Mouse (Mus musculus) gastrocnemius, postnatal 36 days (tissue): Measurements from ENCODE around the gene Nav2. TPM values are rescaled to one million over a fixed set of nuclear protein-coding genes. Genes with fewer than 3 reads are reported as not detected.

Experiments used
- DNase-seq, 2 experiments: peaks; one replicate each; pipeline ENCODE4 v3.0.0; 2022
- intact Hi-C: fragments of 180-260 bp; cut with DNase I; formaldehyde crosslinking; loops from one replicate; pipeline ENCODE4 v1.15.1; 2025
- total RNA-seq, 2 experiments: library from RNA; stranded (reverse); gene quantifications; 2 replicates each; pipeline ENCODE4 v1.2.3; 2021

Gene Nav2
- total RNA-seq, 2 experiments from 2014 or later = 21.8 to 23.9 TPM

DNA sequence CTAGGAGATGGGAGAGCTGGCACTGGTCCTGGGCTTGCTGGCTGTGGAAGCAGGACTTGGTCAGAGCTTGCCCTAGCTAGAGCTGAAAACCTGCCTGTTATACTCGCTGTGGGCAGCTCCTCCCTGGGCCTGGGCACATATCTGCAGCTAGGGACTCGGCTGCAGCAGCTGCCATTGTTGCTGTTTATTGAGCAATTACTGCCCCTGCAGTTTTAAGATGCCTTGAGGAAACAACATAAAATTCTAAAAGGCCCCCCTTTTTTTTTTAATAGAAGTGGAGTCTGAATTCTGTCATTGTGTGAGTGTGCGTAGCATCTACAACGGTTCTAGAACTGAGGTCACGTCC is 24.3 kb upstream of the Nav2 start:
- DNase-seq = no peak
- intact Hi-C loops = loop anchor here (10.0 kb wide), 1 partner anchor 381 kb away; no protein-coding TSS in a partner anchor

DNA sequence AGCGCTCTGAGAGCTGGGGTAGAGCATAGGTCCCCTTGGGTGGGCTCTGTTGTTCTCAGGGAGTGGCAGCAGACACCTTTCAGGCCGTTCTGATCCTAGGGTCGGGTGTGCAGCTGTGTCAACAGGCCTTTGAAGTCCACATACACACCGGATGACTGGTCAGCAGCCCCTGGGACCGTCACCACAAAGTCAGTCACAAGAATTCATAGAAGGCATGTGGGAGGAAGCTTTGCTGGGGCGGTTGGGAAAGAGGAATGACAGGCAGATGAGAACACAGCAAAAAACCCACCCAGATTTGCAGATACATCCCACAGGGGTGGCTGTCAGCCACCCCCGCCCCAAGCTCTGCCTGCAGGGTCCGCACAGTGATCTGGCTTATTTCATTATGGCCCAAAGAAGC is 20.5 kb upstream of the Nav2 start:
- DNase-seq = no peak
- intact Hi-C loops = loop anchor here (10.0 kb wide), 1 partner anchor 377 kb away; no protein-coding TSS in a partner anchor

DNA sequence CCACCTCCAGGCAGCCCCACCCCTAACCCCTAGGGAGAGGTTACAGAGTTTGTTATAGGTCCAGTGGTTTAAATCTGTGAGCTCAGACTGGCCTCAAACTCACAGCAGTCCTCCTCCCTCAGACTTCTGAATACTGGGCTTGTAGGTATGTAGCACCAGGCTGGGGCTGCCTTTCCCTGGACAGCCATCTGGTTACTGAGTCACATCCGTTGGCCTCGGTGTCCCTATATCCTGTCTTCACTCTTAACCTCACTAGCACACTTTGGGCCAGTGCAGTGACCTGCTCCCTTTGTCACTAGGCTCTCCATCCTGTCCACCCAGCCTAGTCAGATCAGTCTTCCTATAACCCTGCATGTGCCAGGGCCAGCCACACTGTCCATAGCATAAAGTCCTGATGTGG is 19.8 kb upstream of the Nav2 start:
- intact Hi-C loops = loop anchor here (10.0 kb wide), 1 partner anchor 376 kb away; no protein-coding TSS in a partner anchor
- no peak for DNase-seq

DNA sequence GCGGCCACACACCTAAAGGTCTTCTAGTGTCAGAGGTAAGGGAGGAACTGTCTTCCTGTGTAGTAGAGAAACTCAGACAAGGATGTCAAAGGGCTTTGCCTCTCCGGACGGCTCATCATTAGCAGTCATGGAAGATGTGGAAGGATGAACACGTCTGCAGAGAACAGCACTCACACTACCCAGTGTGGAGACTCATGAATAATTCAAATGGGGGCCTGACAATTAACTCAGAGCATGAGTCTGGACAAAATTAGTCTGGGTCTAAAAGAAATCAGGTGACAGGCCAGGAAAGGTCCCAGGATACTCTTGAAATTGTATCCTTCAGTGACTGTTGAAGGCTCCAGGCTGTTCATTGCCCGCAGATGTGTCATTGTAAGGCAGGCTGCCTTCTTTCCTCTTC is 17.5 kb upstream of the Nav2 start:
- intact Hi-C loops = loop anchor here (10.0 kb wide), 1 partner anchor 534 kb away; no protein-coding TSS in a partner anchor
- DNase-seq = no peak

DNA sequence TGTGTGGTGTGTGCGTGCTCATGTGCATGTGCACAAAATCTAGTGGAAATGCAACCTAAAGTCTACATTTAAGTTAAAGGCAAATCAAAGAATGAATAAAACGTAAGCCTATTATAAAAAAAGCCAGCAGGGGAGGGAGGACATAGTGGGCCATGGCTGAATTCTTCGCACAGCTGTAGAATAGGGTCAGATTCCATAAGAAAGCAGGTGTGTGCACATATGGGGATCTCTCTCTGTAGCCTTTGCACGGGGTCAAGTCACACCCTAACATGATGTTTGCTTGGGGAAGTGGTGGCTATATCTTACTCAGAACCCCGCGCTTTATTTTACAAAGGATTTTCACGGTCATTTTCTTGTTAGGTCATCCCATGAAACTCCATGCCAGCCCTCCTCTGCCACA is 15.4 kb upstream of the Nav2 start:
- DNase-seq = no peak
- intact Hi-C loops = loop anchor here (10.0 kb wide), 1 partner anchor 532 kb away; no protein-coding TSS in a partner anchor

DNA sequence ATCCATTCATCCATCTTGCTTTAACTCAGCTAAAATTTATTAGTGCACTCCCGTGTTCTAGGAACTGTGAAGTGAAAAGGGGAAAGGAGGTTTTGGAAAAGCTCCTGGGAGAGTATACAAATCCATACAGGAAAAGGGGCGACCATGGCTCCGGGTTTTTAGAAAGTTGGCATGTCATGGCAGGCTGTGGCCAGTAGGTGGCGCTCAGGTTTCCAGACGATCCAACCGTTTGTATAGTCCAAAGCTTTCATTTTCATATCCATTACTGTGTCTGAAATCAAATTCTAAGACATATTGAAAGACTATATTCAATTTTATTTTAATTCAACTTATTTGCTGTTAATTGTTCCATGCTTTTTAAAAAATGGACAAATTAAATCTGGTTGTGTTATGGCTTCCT is 14.4 kb upstream of the Nav2 start:
- DNase-seq = peak; percentile 29 to 42
- intact Hi-C loops = loop anchor here (2.0 to 10.0 kb wide), 2 partner anchors 227 to 531 kb away; no protein-coding TSS in a partner anchor

DNA sequence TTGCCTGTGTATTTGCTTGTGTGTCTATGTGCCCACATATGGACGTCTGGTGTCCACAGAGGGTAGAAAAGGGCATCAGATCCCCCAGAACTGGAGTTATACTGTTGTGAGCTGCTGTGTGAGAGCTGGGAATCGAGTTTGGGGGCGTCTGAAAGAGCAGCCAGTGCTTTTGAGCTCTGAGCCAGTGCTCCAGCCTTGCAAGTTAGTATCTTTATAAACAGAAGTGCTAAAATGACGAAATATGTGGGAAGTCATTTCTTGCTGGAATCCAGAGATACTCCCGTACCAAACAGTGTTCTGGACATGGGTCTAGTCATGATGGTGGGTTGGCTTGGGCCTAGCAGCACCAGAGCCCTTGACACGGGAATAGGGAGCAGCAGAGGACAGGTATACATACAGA is 13.8 kb upstream of the Nav2 start:
- intact Hi-C loops = loop anchor here (2.0 to 10.0 kb wide), 2 partner anchors 226 to 530 kb away; no protein-coding TSS in a partner anchor
- DNase-seq = no peak

DNA sequence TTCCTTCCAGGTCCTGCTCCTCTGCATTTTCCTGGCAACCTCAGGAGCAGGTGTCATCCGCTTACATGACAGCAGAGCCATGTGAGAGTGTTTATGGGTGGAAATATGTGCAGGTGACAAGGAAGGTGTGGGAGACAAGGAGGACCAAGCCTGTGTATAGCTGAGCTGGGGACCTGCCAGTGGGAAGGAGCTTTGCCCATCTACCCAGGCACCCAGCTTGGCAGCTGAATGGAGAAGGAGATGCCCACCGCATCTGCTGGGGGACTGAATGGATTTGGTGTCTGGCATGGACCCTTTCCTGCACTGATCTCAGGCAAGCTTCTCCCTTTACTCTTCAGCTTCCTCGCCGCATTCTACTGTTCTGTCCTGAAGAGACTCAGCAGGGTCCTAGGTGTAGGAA is 13.0 kb upstream of the Nav2 start:
- intact Hi-C loops = loop anchor here (2.0 to 10.0 kb wide), 2 partner anchors 225 to 529 kb away; no protein-coding TSS in a partner anchor
- DNase-seq = no peak

DNA sequence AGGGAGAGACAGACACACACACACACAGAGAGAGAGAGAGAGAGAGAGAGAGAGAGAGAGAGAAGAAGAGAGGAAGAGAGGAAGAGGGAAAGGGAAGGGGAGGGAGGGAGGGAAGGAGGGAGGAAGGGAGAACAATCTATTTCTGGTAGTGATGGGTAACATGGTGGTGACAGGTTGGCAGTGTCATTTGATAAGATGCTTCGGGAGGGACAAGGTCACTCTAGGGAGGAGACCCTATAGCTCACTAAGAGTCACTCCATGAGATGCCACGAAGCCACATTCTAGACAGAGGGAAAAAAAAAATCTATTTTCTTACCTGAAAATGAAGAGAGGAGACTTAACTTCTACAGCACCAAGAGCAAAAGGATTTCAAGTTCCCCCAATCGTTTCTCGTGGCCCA is 12.5 kb upstream of the Nav2 start:
- intact Hi-C loops = loop anchor here (10.0 kb wide), 1 partner anchor 529 kb away; no protein-coding TSS in a partner anchor

DNA sequence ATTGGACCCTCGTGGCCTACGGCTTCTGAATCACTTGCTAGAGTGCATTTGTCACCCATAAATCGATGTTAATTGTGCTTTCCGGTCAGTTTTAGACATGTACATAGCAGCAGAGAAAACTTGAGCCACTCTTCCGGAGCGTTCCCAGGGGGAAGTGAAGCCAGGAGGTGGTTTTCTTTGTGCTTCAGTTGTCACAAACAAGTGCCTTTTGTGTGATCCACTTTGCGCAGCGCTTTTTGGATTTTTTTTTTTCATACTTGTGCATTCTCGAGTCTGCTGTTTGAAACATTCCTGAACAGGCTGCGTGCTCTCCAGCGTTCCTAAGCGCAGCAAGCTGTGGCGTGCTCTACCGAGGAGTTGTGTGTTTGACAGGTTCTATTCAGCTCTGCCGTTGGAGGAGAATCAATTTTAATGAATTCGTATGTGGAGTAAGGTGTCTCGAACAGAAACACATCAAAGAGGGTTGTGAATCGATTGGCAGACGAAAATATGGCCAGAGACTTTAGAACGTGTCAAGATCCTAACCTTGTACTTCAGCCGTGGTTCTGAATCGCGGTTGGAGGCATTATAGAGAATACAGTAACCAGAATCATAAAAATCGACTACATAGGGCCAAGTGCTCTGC is 10.9 kb upstream of the Nav2 start:
- intact Hi-C loops = loop anchor here (10.0 kb wide), 1 partner anchor 527 kb away; no protein-coding TSS in a partner anchor

More for the DNA sequence above, 12.5 kb upstream of the Nav2 start:
- DNase-seq = no peak

DNA sequence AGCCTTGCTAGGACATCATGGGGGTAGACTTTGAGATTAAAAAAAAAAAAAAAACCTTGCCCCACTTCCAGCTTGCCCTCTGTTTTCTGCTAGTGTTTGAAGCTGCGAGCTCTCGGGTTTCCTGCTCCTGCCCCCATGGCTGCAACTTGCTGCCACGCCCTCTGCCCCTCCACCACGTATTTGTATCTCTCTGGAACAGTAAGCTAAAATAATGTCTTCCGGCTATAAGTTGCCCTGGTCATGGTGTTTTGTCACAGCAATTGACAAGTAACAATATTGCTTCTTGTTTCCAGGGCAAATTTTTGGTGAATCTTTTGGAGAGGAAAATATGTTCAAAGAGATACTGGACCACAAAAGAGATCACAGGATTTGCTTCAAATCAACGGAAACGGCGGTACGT is 10.1 kb upstream of the Nav2 start:
- intact Hi-C loops = loop anchor here (10.0 kb wide), 1 partner anchor 526 kb away; no protein-coding TSS in a partner anchor
- DNase-seq = no peak

More for the DNA sequence above, 10.9 kb upstream of the Nav2 start:
- no peak for DNase-seq

DNA sequence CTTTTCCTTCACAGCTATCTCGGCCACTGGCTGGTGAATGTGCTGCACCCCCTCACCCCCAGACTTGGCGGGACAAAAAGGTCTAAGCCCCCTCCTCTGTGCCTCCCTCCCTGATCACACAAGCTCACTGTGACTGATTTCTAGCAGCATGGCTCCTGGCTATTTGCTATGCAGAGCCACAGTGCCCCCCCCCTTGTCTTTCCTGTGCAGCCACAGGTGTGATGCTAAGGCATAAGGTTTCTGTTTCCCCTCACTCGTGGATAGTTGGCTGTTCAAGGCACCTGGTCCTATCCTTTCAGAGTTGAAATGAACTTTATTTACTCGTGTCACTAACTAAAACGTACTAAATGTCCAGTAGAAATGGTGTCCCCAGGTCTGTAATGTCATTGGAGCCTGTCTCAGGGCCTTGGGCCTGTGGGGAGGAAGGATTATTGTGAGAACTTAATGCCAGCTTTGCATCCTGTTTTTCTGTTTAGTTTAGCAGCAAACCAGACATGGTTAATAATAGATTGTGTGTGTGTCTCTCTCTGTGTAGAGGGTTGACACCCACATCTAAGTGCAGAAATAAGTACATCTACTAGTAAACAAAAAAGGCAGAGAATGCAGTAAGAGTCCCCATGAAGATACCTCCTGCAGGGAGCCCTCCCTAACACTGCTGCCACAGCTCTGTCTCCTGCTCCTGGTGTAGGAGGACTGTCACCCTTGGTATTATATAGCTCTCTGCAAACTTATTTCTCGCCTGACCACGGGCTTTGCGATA is 7.9 kb upstream of the Nav2 start:
- intact Hi-C loops = no loop called here
- no peak for DNase-seq

DNA sequence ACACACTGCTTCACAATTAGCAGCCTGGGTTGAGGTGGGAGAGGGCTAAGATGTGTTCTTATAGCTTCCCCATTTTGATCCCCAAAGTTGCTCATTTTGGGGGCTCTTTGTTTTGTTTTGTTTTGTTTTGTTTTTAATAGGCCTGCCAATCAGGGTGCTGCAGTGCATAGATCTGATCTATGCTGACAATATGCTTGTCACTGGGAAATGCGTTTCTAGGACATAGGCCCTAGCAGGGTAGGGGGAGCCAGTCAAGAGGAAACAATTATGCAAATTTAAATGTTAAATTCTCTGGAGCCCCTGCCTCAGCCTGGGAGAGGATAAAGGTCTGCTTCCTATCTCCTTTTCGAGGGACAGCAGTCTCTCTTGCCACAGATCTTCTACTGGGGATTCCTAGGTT is 6.1 kb upstream of the Nav2 start:
- no peak for DNase-seq
- intact Hi-C loops = no loop called here

DNA sequence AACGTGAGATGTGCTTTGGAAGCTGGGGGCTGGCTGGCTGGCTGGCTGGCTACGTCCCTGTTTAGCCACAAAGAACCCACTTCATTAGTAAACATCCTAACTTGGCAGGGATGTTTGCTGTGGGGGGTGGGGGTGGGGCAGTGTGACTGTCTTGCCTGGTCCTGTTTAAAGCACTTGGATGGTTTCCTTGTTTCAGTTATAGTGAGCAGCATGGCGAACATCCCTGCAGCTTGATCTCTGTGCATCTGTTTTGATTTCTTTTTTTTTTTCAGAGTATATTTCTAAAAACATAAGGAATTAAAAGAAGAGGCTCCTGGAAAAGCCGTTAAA is 791 bp downstream of the Nav2 start:
- intact Hi-C loops = no loop called here
- DNase-seq = no peak

DNA sequence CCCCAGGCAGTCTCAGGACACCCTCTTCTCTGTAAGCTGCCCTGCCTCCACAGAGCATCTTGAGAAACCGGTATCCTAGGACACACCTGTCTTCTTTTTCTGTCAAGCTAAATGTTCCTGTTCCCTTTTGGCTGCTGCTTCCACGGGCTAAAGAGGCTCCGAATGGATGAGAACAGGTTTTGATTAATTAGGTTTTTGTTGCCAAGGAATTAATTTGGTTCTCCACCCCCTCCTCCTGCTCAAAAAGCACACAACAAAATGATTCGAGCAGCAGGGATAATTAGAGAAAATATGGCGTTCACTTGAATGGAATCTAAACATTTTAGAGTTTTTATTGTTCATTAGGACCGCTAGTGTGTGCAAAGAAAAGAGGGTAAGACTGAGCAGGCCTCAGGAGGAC is 1.8 kb downstream of the Nav2 start:
- no peak for DNase-seq
- intact Hi-C loops = no loop called here

DNA sequence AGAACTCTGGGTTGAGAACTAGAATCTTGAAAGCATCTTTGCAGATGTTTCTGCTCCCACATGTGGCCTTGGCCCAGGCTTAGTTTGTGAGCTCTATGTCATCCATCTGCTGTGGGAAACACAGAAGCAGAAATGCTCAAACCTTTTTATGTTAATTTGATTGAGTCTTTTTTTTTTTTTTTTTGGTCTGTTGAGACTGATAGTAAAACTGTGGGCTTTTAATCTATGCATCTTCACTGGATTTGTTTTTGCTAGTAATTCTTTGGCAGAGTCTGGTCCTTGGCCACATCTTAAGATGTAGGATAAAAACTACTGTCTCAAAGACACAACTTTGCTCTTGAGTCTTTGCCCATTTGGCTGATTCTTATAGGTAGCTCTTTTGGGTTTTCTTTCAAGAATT is 2.6 kb downstream of the Nav2 start:
- intact Hi-C loops = no loop called here
- DNase-seq = no peak

DNA sequence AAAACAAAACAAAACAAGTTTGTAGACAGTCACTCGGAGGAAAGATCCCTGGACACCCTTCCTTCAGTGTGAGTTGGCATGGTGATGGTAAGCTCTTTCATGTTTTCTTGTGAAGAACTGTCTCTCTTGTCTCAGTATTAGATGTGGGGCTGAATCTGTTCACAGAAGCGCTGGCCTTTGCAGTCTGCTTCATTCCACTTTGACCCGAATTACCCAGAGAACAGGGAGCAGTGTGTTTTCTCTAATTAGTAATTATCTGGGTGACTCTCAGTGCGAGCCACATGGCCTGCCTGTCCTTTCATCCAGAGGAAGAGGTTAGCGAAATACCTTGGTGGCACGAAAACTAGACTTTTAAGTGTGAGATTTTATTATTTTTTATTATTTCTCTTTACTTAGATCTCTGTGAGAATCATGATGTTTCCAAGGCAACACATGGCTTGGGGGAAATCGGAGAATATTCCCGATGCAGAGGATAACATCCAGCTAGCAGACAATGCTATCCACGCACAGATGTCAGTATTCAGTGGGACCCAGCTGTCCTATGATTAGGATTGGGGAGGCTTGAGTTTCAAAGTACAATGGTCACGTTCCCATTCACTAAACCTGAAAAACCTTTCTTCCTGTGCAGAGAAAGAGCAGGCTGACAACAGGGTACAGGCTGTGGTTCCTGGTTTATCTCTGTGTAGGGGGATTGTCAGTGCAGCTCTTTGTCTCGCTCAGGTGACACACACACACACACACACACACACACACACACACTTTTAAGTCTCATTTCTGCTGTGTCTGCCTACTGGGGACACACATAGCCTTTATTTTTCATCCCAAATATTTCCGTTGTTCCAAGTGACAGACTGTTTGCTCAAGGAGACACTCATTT is 6.4 kb downstream of the Nav2 start:
- intact Hi-C loops = no loop called here
- DNase-seq = no peak

DNA sequence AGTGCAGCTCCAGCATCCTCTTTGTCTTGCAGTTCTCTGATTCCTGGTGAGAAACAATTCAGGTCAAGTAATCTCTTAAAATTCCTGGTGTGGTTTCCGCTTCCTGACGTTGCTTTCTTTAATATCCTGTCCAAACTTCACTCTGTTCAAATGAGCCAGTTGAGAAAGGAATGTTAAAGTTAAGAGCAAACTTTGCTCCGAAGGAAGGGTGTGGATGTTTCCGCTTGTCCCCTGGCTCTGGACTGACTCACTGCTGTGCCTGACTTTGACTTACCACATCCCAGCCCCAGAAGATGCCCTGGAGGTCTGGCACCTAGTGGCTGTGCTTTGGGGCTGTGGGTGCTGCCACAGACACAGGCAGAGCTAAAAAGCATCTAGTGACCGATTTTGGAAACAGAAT is 8.9 kb downstream of the Nav2 start:
- intact Hi-C loops = no loop called here

DNA sequence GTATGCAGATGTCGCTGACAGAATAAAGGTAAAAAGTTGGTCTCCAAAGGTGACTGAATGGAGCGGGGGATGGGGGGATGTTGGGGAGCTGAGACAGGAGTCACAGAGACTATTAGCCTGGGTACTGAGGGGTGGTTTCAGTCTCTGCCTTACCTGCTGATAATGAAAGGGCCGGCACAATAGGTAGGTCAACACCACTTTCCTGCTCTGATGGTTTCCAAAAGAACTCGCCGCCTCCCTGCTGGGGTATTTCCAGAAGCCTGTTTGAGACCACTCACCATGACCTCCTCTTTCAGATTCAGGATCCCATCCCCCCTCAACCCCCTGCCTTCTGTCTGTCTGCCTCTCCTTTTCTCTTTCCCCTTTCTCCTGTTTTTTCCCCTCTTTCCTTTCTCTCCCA is 9.5 kb downstream of the Nav2 start:
- intact Hi-C loops = no loop called here
- DNase-seq = no peak

More for the DNA sequence above, 8.9 kb downstream of the Nav2 start:
- no peak for DNase-seq

DNA sequence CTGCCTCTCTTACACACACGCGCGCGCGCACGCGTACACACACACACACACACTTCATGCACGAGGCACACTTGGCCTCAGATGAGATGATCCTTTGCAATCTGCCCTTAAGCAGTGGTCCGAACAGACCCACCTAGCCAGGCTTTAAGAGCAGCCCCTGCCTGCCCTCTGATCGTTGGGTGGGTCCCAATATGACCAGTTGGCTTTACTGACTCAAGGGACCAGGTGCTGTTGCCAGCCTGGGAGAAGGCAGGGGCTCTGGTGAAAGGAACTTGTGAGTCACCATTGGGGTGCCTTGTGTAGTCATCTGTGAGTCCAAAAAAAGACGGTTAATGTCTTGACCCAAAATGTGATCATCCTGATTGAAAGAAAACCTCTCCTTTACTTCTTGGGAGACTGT is 9.9 kb downstream of the Nav2 start:
- DNase-seq = no peak
- intact Hi-C loops = no loop called here

DNA sequence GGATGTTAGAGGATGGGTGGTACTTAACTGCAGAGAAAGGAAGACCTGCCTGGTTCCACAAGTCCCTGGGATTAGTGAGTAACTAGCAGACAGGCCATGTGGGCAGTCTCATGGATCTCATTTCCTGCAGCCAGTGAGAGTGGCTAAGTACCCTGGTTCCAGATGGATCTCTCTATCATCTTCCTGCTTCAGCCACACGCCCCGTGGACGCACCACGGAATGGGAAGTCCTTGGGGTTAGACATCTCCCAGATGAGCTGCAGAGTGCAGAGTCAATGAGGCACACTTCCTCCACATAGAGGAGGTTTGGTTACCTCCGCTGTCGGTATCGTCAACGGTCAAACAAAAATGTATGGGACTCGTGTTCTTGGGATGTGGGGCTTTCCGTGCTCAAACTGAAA is 15.1 kb downstream of the Nav2 start:
- intact Hi-C loops = no loop called here
- no peak for DNase-seq
